Mouse (Mus musculus) thymus, adult 2 months (tissue): ENCODE results near the gene Hrh1. TPM values are rescaled to one million over a fixed set of nuclear protein-coding genes. Genes with fewer than 3 reads are reported as not detected.
A peak's percentile ranks its signal among the peaks of the same experiment; 100 is the strongest.
"Not testable (repeated sequence)": the region's sequence is repeated elsewhere in the genome, so short reads cannot be mapped to it uniquely, and the experiment has no call there.

Source experiments
- DNase-seq: peaks from one replicate; pipeline ENCODE4 v3.0.0; 2021
- H3K27ac ChIP-seq: fragments of 200-500 bp; 2 replicates; pipeline ENCODE4 v1.5.1; 2012; ENCODE audit warnings: low read length, control low read depth; ENCODE audit not compliant: control insufficient read depth, insufficient read depth
- H3K27me3 ChIP-seq: fragments of 200-500 bp; 2 replicates; pipeline ENCODE4 v1.6.1; 2012; ENCODE audit warnings: mild to moderate bottlenecking, low read length, moderate library complexity, mixed read lengths; ENCODE audit not compliant: control insufficient read depth, insufficient read depth
- H3K36me3 ChIP-seq: fragments of 200-500 bp; 2 replicates; pipeline ENCODE4 v1.6.1; 2012; ENCODE audit warnings: mild to moderate bottlenecking, low read length, moderate library complexity; ENCODE audit not compliant: control insufficient read depth, insufficient read depth
- H3K4me1 ChIP-seq: fragments of 200-500 bp; replicated peaks from 2 replicates; pipeline ENCODE4 v1.6.1; 2012; ENCODE audit warnings: low read length; ENCODE audit not compliant: control insufficient read depth, insufficient read depth
- H3K4me3 ChIP-seq: fragments of 200-500 bp; 2 replicates; pipeline ENCODE4 v1.5.1; 2012; ENCODE audit warnings: mild to moderate bottlenecking, low read length, control low read depth, moderate library complexity; ENCODE audit not compliant: control insufficient read depth, insufficient read depth
- CTCF ChIP-seq: fragments of 200-500 bp; IDR thresholded peaks from 2 replicates; pipeline ENCODE4 v1.5.1; 2012; ENCODE audit warnings: mild to moderate bottlenecking, control low read depth, low read length, moderate library complexity, borderline replicate concordance; ENCODE audit not compliant: control insufficient read depth, poor library complexity, insufficient read depth; ENCODE audit errors: extremely low read depth
- POLR2A ChIP-seq: fragments of 200-500 bp; IDR thresholded peaks from 2 replicates; pipeline ENCODE4 v1.6.1; 2012; ENCODE audit warnings: mild to moderate bottlenecking, low read length, control low read depth, moderate library complexity; ENCODE audit not compliant: control insufficient read depth, poor library complexity, insufficient read depth; ENCODE audit errors: extremely low read depth
- WGBS: fragments of 180-500 bp; shearing (Covaris S2); methylation state at CpG from one replicate; pipeline ENCODE4 v1.1.7; 2018; 5-methylcytosine and 5-hydroxymethylcytosine counted together
- polyA plus RNA-seq: library from polyadenylated mRNA; depleted of rRNA; stranded (reverse); fragments of >200 nt; gene quantifications from 2 replicates; pipeline ENCODE4 v1.2.3, GENCODE M21; 2012

Gene Hrh1
- polyA plus RNA-seq, 1 experiment = 0.27 TPM

DNA sequence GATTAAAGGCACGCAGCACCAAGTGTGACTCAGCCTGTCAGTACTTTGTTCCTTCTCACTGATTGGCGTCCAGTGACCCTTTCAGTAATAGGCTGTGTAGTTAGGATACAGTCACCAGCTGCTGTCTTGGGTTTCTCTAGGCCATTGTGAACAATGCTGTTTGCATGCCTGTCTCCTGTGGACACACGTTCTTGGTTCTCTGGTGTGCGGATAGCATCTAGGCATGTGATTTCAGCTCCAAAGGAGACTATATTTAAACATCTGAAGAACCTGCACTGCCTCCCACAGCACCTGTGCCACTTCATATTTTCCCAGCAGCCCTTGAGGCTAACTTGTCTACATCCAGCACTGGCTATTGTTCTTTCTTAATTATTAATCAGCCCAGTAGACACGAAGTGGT, 75.8 kb downstream of the Hrh1 start:
- Histone ChIP-seq H3K4me3 (no peak overlapping the region), H3K27me3 (no peaks in the 10 kb centered on the region), H3K4me1 (no peaks in the 10 kb centered on the region), H3K27ac (no peak overlapping the region), H3K36me3 (no peaks in the 10 kb centered on the region)
- no peak for TF ChIP-seq POLR2A
- WGBS = 66% methylated on average over 5 of the region's 5 CpGs
- no peak for DNase-seq

DNA sequence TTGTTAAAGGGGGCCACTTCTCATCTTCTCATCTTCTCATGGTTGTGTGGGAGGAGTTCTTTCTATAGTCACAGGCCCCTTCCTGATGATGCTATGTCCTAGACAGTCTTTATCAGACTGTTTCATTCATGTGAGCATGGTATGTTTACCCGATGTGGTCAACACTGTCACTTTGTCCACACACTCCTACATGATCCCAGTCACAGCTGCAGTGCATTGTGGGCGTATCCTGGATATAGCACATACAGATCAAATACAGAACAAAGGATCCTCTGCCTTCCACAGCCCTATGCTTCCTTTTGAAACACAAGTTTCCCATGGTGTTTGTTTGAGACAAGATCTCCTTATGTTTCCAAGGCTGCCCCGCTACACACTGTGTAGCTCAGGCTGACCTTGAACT, 76.3 kb downstream of the Hrh1 start:
- WGBS = 95% methylated on average over 3 of the region's 3 CpGs

DNA sequence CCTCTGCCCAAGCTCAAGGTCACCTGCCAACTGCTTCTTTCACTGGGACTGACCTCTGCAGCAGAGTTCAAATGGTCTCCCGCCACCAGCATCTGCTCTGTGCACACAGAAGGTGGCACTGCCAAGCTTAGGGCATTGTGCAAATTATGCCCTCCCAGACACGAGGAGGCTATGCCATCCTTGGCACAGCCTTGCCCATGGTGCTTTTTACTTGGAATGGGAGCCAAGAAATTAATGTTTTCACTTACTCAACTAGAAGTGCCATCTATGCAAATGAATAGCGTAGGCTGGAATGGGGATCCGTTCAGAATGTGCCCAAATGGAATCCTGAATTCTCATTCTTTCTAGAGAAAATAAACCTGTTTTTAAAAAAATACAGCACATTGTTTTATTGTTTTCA, 77.2 kb downstream of the Hrh1 start:
- H3K36me3 ChIP-seq = no peaks in the 10 kb centered on the region
- H3K27ac ChIP-seq = no peak overlapping the region
- H3K4me1 ChIP-seq = no peaks in the 10 kb centered on the region
- H3K4me3 ChIP-seq = no peak overlapping the region
- TF ChIP-seq CTCF (no peak), POLR2A (no peak)
- no peaks in the 10 kb centered on the region for H3K27me3 ChIP-seq
- DNase-seq = no peak
- 91% methylated on average over 4 of the region's 4 CpGs for WGBS

More for the DNA sequence above, 76.3 kb downstream of the Hrh1 start:
- no peak for DNase-seq
- H3K27ac ChIP-seq = no peak overlapping the region
- H3K4me1 ChIP-seq = no peaks in the 10 kb centered on the region
- H3K27me3 ChIP-seq = no peaks in the 10 kb centered on the region
- TF ChIP-seq CTCF (no peak), POLR2A (no peak)
- no peaks in the 10 kb centered on the region for H3K36me3 ChIP-seq
- H3K4me3 ChIP-seq = no peak overlapping the region

DNA sequence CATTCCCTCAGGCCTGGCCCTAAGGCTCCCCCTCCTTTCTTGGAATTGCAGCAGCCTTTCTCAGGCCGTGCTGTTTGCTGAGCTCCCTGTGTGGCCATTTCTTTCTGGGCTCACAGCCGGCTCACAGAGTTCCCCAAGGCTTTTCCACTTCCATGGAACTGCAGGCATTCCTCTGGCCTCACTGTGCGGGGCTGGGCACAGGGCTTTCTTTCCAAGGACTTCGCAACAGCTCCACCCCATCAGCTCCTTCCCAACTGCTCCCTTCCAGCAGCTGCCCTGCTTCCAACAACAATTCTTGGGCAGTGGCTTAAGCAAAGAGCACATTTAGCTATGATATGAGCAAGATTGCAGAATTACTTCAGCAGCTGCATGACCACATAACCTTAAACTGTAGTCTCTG, 81.0 kb downstream of the Hrh1 start:
- TF ChIP-seq POLR2A = no peak
- TF ChIP-seq CTCF = no peak
- no peak for DNase-seq
- Histone ChIP-seq H3K27me3 (no peaks in the 10 kb centered on the region), H3K4me3 (no peak overlapping the region), H3K27ac (no peak overlapping the region), H3K36me3 (no peaks in the 10 kb centered on the region), H3K4me1 (no peaks in the 10 kb centered on the region)
- 77% methylated on average over 4 of the region's 4 CpGs for WGBS

DNA sequence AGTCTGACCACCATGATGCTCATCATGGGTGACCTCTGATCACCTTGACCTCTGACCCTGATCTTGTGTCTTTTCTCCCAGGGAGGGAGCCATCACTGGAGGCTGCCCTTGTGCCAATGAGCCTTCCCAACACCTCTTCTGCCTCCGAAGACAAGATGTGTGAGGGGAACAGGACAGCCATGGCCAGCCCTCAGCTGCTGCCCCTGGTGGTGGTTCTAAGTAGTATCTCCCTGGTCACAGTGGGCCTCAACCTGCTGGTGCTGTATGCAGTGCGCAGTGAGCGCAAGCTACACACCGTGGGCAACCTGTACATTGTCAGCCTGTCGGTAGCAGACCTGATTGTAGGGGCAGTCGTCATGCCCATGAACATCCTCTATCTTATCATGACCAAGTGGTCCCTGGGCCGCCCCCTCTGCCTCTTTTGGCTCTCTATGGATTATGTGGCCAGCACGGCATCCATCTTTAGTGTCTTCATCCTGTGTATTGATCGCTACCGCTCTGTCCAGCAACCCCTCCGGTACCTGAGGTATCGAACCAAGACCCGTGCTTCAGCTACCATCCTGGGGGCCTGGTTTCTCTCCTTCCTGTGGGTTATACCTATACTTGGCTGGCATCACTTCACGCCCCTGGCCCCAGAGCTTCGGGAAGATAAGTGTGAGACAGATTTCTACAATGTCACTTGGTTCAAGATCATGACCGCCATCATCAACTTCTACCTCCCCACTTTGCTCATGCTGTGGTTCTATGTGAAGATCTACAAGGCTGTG, 82.1 kb downstream of the Hrh1 start:
- H3K36me3 ChIP-seq = no peaks in the 10 kb centered on the region
- WGBS = 92% methylated on average over 16 of the region's 16 CpGs
- H3K27ac ChIP-seq = no peak overlapping the region
- no peak overlapping the region for H3K4me3 ChIP-seq
- no peaks in the 10 kb centered on the region for H3K4me1 ChIP-seq
- H3K27me3 ChIP-seq = no peaks in the 10 kb centered on the region
- DNase-seq = no peak
- TF ChIP-seq POLR2A (no peak), CTCF (peak; percentile 28; the same call in 1 of the 2 replicates)

DNA sequence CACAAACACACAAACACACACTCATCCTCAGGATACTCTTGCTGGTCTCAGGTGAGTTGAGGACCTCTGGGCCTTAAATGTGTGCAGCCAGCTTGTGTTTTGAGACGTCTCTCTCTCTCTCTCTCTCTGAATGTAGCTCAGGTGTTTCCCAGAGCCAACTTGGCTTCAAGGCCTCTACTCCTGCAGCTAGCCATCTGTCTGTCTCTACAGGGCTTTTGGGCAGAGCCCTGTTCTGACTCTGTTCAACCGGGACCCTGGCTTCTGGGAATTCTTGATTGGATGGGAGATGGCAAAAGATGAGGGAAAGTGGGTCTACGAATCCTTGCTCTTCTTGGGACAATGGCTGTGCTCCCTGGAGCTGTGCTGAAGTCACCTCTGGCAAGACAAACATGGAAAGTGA, 91.6 kb downstream of the Hrh1 start:
- Histone ChIP-seq H3K4me1 (no peaks in the 10 kb centered on the region), H3K27me3 (no peaks in the 10 kb centered on the region), H3K4me3 (no peak overlapping the region), H3K36me3 (no peaks in the 10 kb centered on the region), H3K27ac (no peak overlapping the region)
- TF ChIP-seq POLR2A (no peak), CTCF (no peak)
- DNase-seq = no peak
- WGBS = 91% methylated on average over 3 of the region's 3 CpGs

DNA sequence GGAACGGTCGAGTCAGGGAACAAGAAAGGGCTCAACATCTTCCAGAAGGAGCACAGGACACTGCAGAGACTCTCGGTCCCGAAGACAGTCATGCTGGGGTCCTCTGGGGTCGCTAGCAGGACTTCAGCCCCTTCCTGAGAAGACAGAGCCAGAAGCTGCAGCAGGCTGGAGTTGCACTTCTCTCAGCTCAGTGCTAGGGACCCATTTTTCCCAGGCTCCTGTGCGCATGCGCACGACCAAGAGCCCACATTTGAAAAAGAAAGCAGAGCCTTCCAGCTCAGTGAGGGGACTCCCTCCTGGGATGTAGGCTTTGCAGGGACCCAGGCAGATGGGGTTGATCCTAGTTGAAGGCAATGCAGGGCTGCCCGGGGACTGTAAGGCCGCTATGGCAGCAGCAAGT, 94.9 kb downstream of the Hrh1 start:
- not testable (repeated sequence) for H3K4me3 ChIP-seq, H3K27me3 ChIP-seq, H3K4me1 ChIP-seq, H3K27ac ChIP-seq, H3K36me3 ChIP-seq, DNase-seq
- WGBS = 78% methylated on average over 10 of the region's 10 CpGs

DNA sequence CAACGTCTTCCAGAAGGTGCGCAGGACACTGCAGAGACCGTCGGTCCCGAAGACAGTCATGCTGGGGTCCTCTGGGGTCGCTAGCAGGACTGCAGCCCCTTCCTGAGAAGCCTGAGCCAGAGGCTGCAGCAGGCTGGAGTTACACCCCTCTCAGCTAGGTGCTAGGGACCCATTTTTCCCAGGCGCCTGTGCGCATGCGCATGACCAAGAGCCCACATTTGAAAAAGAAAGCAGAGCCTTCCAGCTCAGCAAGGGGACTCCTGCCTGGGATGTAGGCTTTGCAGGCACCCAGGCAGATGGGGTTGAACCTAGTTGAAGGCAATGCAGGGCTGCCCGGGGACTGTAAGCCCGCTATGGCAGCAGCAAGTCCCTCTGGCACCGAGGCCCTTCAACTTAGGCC, 97.3 kb downstream of the Hrh1 start:
- not testable (repeated sequence) for H3K27ac ChIP-seq, H3K27me3 ChIP-seq, H3K4me3 ChIP-seq, H3K36me3 ChIP-seq, DNase-seq, H3K4me1 ChIP-seq
- WGBS = 43% methylated on average over 11 of the region's 12 CpGs

DNA sequence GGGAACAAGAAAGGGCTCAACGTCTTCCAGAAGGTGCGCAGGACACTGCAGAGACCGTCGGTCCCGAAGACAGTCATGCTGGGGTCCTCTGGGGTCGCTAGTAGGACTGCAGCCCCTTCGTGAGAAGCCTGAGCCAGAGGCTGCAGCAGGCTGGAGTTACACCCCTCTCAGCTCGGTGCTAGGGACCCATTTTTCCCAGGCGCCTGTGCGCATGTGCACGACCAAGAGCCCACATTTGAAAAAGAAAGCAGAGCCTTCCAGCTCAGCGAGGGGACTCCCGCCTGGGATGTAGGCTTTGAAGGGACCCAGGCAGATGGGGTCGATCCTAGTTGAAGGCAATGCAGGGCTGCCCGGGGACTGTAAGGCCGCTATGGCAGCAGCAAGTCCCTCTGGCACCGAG, 116.3 kb downstream of the Hrh1 start:
- DNase-seq, H3K27ac ChIP-seq, H3K4me3 ChIP-seq, H3K27me3 ChIP-seq, H3K4me1 ChIP-seq, H3K36me3 ChIP-seq: not testable (repeated sequence)
- 48% methylated on average over 17 of the region's 17 CpGs for WGBS

DNA sequence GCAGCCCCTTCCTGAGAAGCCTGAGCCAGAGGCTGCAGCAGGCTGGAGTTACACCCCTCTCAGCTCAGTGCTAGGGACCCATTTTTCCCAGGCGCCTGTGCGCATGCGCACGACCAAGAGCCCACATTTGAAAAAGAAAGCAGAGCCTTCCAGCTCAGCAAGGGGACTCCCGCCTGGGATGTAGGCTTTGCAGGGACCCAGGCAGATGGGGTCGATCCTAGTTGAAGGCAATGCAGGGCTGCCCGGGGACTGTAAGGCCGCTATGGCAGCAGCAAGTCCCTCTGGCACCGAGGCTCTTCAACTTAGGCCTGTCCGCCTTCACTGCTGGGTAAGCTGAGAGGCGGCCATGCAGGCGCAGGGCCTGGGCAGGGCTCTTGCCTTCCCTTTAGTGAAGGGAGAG, 131.0 kb downstream of the Hrh1 start:
- not testable (repeated sequence) for H3K36me3 ChIP-seq, H3K27me3 ChIP-seq, H3K27ac ChIP-seq, H3K4me1 ChIP-seq, H3K4me3 ChIP-seq, DNase-seq
- WGBS = 60% methylated on average over 1 of the region's 12 CpGs
